Mouse (Mus musculus) limb, embryonic 14.5 days (tissue): Measurements from ENCODE around the gene Tmem240. TPM values are rescaled to one million over a fixed set of nuclear protein-coding genes. Genes with fewer than 3 reads are reported as not detected.
A peak's percentile ranks its signal among the peaks of the same experiment; 100 is the strongest.

ENCODE experiments used
- ATAC-seq: fragments of 200-750 bp; cut with Nextera tagmentation; 2 replicates; pipeline ENCODE4 v1.8.0; 2017; ENCODE audit warnings: low read depth, moderate number of reproducible peaks, moderate TSS enrichment; ENCODE audit not compliant: low FRiP score
- DNase-seq: peaks from one replicate; pipeline ENCODE4 v3.0.0-alpha.2; 2015; ENCODE audit warnings: low spot score
- H3K27ac ChIP-seq: fragments of 300-500 bp; sonication (generic); replicated peaks from 2 replicates; pipeline ENCODE4 v1.5.1; 2014; ENCODE audit warnings: low read depth, mild to moderate bottlenecking, low read length, moderate library complexity, mixed read lengths
- H3K27me3 ChIP-seq: fragments of 300-500 bp; sonication (generic); 2 replicates; pipeline ENCODE4 v1.6.1; 2014; ENCODE audit warnings: low read length, mixed read lengths; ENCODE audit not compliant: control insufficient read depth, insufficient read depth
- H3K36me3 ChIP-seq: fragments of 300-500 bp; sonication (generic); 2 replicates; pipeline ENCODE4 v1.6.1; 2014; ENCODE audit warnings: mild to moderate bottlenecking, low read length, moderate library complexity, mixed read lengths; ENCODE audit not compliant: control insufficient read depth, insufficient read depth
- H3K4me1 ChIP-seq: fragments of 300-500 bp; sonication (generic); 2 replicates; pipeline ENCODE4 v1.6.1; 2014; ENCODE audit warnings: antibody characterized with exemption, low read length, mixed read lengths; ENCODE audit not compliant: control insufficient read depth, insufficient read depth
- H3K4me2 ChIP-seq: fragments of 300-500 bp; sonication (generic); replicated peaks from 2 replicates; pipeline ENCODE4 v1.6.1; 2014; ENCODE audit warnings: low read depth, mild to moderate bottlenecking, low read length, moderate library complexity; ENCODE audit not compliant: severe bottlenecking
- H3K4me3 ChIP-seq: fragments of 300-500 bp; sonication (generic); replicated peaks from 2 replicates; pipeline ENCODE4 v1.5.1; 2014; ENCODE audit warnings: low read length
- H3K9ac ChIP-seq: fragments of 300-500 bp; sonication (generic); 2 replicates; pipeline ENCODE4 v1.6.1; 2014; ENCODE audit warnings: mild to moderate bottlenecking, low read depth, low read length, moderate library complexity; ENCODE audit not compliant: severe bottlenecking
- H3K9me3 ChIP-seq: fragments of 300-500 bp; sonication (generic); 2 replicates; pipeline ENCODE4 v1.6.1; 2016; ENCODE audit warnings: low read length; ENCODE audit not compliant: control insufficient read depth
- POLR2A ChIP-seq: fragments of 200-500 bp; IDR thresholded peaks from 2 replicates; pipeline ENCODE4 v1.8.0; 2012; ENCODE audit warnings: inconsistent platforms, mild to moderate bottlenecking, moderate library complexity, borderline replicate concordance; ENCODE audit not compliant: insufficient read depth, insufficient read length; ENCODE audit errors: extremely low read depth
- whole genome bisulfite sequencing: fragments of 180-500 bp; shearing (Covaris S2); extraction: QIAGEN DNeasy Blood & Tissue Kit; methylation state at CpG from one replicate; pipeline ENCODE4 v1.1.7; 2014; 5-methylcytosine and 5-hydroxymethylcytosine counted together
- polyA plus RNA-seq, 2 experiments: library from polyadenylated mRNA; depleted of rRNA in 1 of 2; stranded (reverse) in 1 of 2; unstranded in 1 of 2; fragments of >200 nt; fragmentation: Nextera tagmentation in 1 of 2; extraction: Ambion mirVana in 1 of 2; gene quantifications; 2 replicates each; pipeline versions ENCODE4 v1.2.1 to v1.2.3; 2012 to 2014

Gene Tmem240
- polyA plus RNA-seq, 2 experiments: 0.88 to 4.0 TPM

DNA sequence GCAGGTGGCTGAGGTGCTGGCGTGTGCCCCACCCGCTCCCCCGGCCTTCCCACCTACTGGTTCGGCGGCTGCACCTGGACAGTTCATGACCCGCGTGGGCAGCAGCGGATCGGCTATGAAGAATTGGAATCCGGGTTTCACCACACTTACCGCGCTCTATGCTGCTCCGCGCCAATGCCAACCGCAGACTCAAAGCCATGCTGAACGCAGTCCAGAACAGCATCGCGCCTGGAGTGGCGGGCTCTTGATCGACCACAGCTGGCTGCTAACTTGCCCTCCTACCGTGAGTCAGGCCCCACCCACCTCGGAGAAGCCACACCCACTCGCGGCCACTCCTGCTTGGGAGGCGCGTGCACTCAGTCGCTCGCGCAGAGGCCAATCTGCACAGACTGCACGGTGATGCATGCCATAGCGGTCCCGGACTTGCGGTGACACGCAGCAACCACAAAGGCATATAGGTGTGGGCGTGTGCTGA, 39.7 kb downstream of the Tmem240 start, which contains the start of gene Vwa1:
TSS of gene Vwa1 (minus strand) at position 419 of the 475 bp plus-strand sequence.
- H3K4me3 ChIP-seq: peak within 1 kb of the TSS; percentile 43
- TF ChIP-seq POLR2A: no peak
- H3K4me1 ChIP-seq: peaks cover 16% of the 10 kb centered on the region
- H3K9me3 ChIP-seq: no peaks in the 10 kb centered on the region
- peak within 1 kb of the TSS; percentile 51 for H3K9ac ChIP-seq
- H3K4me2 ChIP-seq: peak within 1 kb of the TSS; percentile 92
- H3K27ac ChIP-seq: peak within 1 kb of the TSS; percentile 27; the same call in 1 of the 2 replicates
- no peaks in the 10 kb centered on the region for H3K27me3 ChIP-seq
- DNase-seq: peak; percentile 92
- no peaks in the 10 kb centered on the region for H3K36me3 ChIP-seq
- under 1% methylated on average over 34 of the region's 35 CpGs for WGBS
- ATAC-seq: peak; percentile 80

DNA sequence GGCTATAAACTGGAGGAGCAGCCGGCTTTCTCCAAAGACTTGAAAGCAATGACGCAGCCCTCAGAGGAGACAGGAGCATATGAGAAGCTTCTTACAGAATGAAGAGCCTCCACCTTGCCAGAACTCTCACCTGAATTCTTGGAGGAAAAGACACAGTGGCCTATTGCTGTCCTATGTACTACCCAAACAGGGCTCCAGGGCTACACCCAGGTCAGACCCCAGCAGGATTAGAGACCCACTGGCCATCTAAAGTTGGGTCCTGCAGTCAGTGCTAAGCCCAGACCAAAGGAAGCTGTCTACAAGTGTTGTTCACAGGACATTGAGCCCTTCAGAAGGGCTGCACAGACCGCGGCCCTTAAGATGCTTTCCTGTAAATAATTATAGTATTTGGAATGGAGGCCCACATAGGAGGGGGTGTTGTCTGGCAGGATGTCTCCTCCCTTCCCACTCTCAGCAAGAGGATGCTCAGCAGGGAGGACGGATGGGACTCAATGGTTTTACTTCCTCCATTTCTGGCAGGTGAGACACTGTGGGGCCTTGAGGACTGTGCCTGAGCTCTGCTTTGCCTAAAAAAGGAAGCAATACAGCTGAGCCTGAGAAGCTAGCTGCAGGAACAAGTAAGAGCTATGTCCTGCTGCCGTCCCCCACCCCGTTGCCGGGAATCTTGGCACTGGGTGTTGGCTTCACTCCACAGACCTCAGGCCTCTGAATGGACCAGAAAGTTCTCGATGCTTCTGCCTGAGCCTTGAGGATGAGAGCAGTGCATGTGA, 40.6 kb downstream of the Tmem240 start:
- Histone ChIP-seq H3K9ac (no peak overlapping the region), H3K4me3 (peak overlapping the region; percentile 43), H3K27me3 (no peaks in the 10 kb centered on the region), H3K4me2 (peak overlapping the region; percentile 92), H3K4me1 (peaks cover 12% of the 10 kb centered on the region), H3K9me3 (no peaks in the 10 kb centered on the region), H3K27ac (peak overlapping the region; percentile 48; the same call in 1 of the 2 replicates), H3K36me3 (no peaks in the 10 kb centered on the region)
- DNase-seq (no peak), ATAC-seq (no peak)
- 49% methylated on average over 9 of the region's 9 CpGs for WGBS
- no peak for TF ChIP-seq POLR2A

DNA sequence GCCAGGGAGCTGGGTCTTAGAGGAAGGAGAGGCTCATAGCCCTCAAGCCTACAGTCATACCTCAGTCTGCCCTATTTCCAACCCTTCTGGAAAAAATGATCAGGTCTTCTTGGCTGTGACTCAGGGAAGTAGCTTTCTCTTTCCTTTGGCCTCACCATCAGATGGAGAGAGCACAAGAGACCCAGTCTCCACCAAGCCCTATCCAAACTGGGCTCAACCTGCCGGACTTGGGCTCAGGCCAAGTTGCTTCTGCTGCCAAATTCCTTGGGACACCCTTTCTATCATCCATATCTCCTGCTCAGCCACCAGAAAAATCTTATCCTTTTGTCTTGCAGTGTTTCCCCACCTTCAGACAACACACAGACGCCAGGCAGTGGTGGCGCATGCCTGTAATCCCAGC, 41.3 kb downstream of the Tmem240 start:
- no peaks in the 10 kb centered on the region for H3K9me3 ChIP-seq
- H3K27me3 ChIP-seq: no peaks in the 10 kb centered on the region
- DNase-seq: no peak
- no peak overlapping the region for H3K4me2 ChIP-seq
- no peak for TF ChIP-seq POLR2A
- H3K4me1 ChIP-seq: peaks cover 12% of the 10 kb centered on the region; the same call in 1 of the 2 replicates
- 0 out of 2 replicates have a peak overlapping the region, but pooled peaks have one; percentile 48 for H3K27ac ChIP-seq
- WGBS: 82% methylated on average over 3 of the region's 3 CpGs
- no peak overlapping the region for H3K4me3 ChIP-seq
- ATAC-seq: no peak
- H3K9ac ChIP-seq: no peak overlapping the region
- H3K36me3 ChIP-seq: no peaks in the 10 kb centered on the region

DNA sequence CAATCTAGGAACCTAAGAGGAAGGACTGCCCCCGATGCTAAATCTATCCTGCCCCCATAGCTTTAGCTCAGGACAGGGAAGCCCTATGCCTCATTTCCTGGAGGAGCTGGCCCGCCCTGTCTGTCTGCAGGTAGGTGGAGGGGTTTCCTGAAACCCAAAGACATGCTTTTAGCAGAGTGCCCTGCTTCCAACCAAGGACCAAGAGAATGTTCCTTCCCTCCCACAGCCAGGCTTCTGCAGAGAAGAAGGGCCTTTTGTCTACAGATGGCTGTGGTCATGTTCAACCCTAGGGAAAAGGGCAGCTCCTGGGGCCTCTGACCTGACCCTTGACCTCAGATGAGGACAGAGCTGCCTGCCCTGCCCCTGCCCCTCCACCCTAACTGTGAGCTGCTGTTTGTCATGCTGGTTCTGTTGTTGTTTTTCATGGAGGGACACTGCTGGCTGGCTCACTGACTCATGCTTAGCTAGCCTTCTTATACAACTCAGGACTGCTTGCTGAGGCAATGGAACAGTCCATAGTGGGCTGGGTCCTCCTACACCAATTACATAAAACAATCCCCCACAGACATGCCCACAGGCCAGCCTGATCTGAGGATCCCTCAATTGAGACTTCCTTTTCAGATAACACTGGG, 42.2 kb downstream of the Tmem240 start:
- Histone ChIP-seq H3K27me3 (no peaks in the 10 kb centered on the region), H3K4me2 (no peak overlapping the region), H3K9ac (no peak overlapping the region), H3K9me3 (no peaks in the 10 kb centered on the region), H3K4me3 (no peak overlapping the region), H3K4me1 (peaks cover 12% of the 10 kb centered on the region; the same call in 1 of the 2 replicates), H3K27ac (no peak overlapping the region), H3K36me3 (no peaks in the 10 kb centered on the region)
- ATAC-seq: no peak
- TF ChIP-seq POLR2A: no peak
- no peak for DNase-seq
- 61% methylated on average over 2 of the region's 2 CpGs for WGBS

DNA sequence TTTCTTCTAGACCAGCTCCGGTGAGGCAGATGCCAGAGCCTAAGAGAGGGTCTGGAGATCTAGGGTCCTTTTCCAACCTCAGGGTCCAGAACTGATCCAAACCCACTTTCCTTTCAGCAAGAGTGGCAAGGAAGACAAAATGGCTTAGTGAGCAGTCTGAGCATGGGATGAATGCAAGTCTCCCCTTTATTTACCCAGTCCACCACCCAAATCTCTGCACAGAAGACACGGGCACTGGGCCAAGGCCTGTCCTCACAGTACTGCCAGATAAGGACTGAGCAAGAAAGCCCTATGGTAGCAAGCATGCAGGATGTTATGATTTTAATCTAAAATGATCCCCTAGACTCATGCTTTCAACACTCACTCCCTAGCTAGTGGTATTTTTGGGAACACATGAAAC, 43.2 kb downstream of the Tmem240 start:
- Histone ChIP-seq H3K9ac (no peak overlapping the region), H3K4me2 (no peak overlapping the region), H3K4me1 (peaks cover 12% of the 10 kb centered on the region; the same call in 1 of the 2 replicates), H3K36me3 (no peaks in the 10 kb centered on the region), H3K27me3 (no peaks in the 10 kb centered on the region), H3K27ac (no peak overlapping the region), H3K4me3 (no peak overlapping the region), H3K9me3 (no peaks in the 10 kb centered on the region)
- 84% methylated on average over 2 of the region's 2 CpGs for WGBS
- no peak for ATAC-seq
- no peak for DNase-seq
- TF ChIP-seq POLR2A: no peak
